Mouse (Mus musculus) gastrocnemius, adult 18-20 months (tissue): ENCODE results near the gene Ppp1r1c. TPM values are rescaled to one million over a fixed set of nuclear protein-coding genes. Genes with fewer than 3 reads are reported as not detected.

Experiments
- DNase-seq: peaks from one replicate; pipeline ENCODE4 v3.0.0; 2021; ENCODE audit warnings: low spot score
- total RNA-seq, 2 experiments: library from RNA; stranded (reverse); gene quantifications; 2 replicates each; pipeline ENCODE4 v1.2.3; 2021

Gene Ppp1r1c
- total RNA-seq, 2 experiments from 2014 or later: 0.50 TPM; not detected in 1

DNA sequence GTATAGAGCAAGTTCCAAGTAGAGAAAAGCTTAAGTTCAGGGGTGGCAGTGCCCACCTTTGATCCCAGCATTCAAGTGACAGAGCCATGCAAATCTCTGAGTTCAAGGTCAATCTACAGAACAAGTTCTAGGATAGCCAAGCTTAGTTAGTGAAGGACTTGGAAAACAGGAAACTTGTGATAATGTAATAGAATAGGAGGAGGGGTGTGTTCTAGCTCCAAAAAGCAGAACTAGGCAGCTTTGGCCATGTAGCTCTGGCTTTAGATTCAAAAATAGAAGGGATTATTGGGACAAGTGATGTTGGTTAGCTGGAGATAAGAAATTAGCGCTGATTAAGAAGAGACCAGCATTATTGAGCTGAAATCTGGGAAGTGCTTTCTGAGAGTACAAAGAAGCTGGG is 149.3 kb downstream of the Ppp1r1c start:
- DNase-seq: no peak

DNA sequence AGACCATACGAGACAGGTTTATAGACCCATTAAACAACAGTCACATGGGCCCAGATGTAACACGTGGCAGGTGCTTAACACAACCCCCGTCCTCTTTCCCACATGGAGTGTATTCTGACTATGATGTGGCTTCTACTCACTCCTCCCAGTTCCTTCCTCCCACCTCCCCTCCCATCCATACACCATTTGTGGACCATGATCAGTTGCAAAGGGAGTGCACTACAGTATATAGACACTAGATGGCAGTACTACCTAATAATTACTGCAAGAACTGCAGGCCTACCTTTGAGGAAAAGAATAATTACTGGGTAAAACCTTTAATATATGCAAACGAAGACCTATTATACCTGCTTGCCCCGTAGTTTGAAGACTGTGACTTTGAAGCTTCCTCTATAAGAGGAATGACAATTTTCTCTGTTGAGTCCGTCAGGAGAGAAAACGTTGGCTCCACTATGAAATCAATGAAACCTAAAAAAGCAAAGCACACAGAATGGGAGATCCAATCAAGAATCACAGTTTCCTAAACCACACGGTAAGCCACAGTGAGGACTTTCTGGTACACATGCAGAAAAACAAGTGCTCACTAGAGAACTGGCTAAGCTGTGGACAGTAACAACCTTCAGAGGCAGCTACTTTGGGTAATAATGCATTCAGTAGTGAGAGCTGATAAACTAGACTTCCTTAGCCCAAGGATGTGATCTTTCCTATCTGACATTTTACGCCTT is 157.9 kb downstream of the Ppp1r1c start:
- DNase-seq: peak; percentile 43

Other genes with a start within 250 kb of the Ppp1r1c start
- 10 to 100 TPM; 12.5 to 17.7 TPM for gene Itprid2, start 72.4 kb upstream of the Ppp1r1c start, total RNA-seq